Mouse (Mus musculus): ENCODE measurements around the gene Ncoa7. TPM values are rescaled to one million over a fixed set of nuclear protein-coding genes. Genes with fewer than 3 reads are reported as not detected.
"Not testable (repeated sequence)": the region's sequence is repeated elsewhere in the genome, so short reads cannot be mapped to it uniquely, and the experiment has no call there.

The Ncoa7 gene
- polyA plus RNA-seq, 1 experiment: 11.7 TPM

DNA sequence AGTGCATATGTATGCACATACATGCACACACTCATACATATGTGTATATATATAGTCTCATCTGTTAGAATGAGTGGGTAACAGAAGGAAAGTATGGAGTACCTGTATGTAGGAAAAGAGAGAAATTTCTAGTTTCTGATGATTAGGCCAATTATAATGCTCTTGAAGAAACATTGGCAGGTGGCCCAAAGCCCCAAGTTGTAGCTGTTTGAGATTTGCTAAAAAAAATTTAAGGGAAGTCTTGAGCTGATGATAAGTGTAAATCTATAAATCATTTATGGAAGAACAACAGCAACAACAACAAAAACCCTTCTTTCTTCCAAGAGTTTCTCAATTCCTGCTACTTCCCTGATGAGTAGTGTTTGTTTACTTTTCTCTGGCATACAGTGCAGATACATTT is 173.1 kb downstream of the Ncoa7 start:
- TF ChIP-seq CTCF (IDR thresholded peaks at IDR 0.05; ENCODE audit: low read depth, low read length): no peak
- TF ChIP-seq EP300 (IDR thresholded peaks at IDR 0.05; ENCODE audit: insufficient read depth, low read depth, low read length): no peak
- no peak for TF ChIP-seq POLR2A (IDR thresholded peaks at IDR 0.05; ENCODE audit: insufficient read depth, low read length)

GRCm38 (mm10) chr10:30629513-30629912 is 173.6 kb downstream of the Ncoa7 start, which contains the start of gene Hint3:
Hint3 (minus strand) TSS chr10:30629632.
- Histone ChIP-seq H3K9ac (ENCODE audit: low read depth, poor library complexity, severe bottlenecking) (no peak within 1 kb of the TSS), H3K4me1 (ENCODE audit: control insufficient read depth, insufficient read depth, low read length) (no peaks in the 10 kb centered on the region), H3K27me3 (ENCODE audit: control insufficient read depth, insufficient read depth, low read length, poor library complexity, severe bottlenecking) (no peaks in the 10 kb centered on the region), H3K4me3 (ENCODE audit: low read depth, low read length) (no peak within 1 kb of the TSS), H3K36me3 (ENCODE audit: control insufficient read depth, insufficient read depth, low read length, poor library complexity, severe bottlenecking) (no peaks in the 10 kb centered on the region), H3K9me3 (replicated peaks; ENCODE audit: control insufficient read depth, insufficient read depth, low read length, poor library complexity, severe bottlenecking) (peaks cover 26% of the 10 kb centered on the region), H3K27ac (ENCODE audit: insufficient read depth, low read length) (peak within 1 kb of the TSS; percentile 97)
- TF ChIP-seq CTCF (IDR thresholded peaks at IDR 0.05; ENCODE audit: low read depth, low read length) (no peak), EP300 (IDR thresholded peaks at IDR 0.05; ENCODE audit: insufficient read depth, low read depth, low read length) (no peak), POLR2A (IDR thresholded peaks at IDR 0.05; ENCODE audit: insufficient read depth, low read length) (no peak)

More for the DNA sequence above, 173.1 kb downstream of the Ncoa7 start:
- H3K4me1 ChIP-seq (ENCODE audit: control insufficient read depth, insufficient read depth, low read length): no peaks in the 10 kb centered on the region
- no peak overlapping the region for H3K4me3 ChIP-seq (ENCODE audit: low read depth, low read length)
- H3K27me3 ChIP-seq (ENCODE audit: control insufficient read depth, insufficient read depth, low read length, poor library complexity, severe bottlenecking): no peaks in the 10 kb centered on the region
- H3K27ac ChIP-seq (ENCODE audit: insufficient read depth, low read length): no peak overlapping the region
- peaks cover 26% of the 10 kb centered on the region for H3K9me3 ChIP-seq (replicated peaks; ENCODE audit: control insufficient read depth, insufficient read depth, low read length, poor library complexity, severe bottlenecking)
- H3K9ac ChIP-seq (ENCODE audit: low read depth, poor library complexity, severe bottlenecking): no peak overlapping the region
- no peaks in the 10 kb centered on the region for H3K36me3 ChIP-seq (ENCODE audit: control insufficient read depth, insufficient read depth, low read length, poor library complexity, severe bottlenecking)

- Histone ChIP-seq H3K27ac (ENCODE audit: insufficient read depth, low read length) (peak overlapping the region; percentile 97), H3K9me3 (replicated peaks; ENCODE audit: control insufficient read depth, insufficient read depth, low read length, poor library complexity, severe bottlenecking) (peaks cover 26% of the 10 kb centered on the region)
- not testable (repeated sequence) for H3K27me3 ChIP-seq (ENCODE audit: control insufficient read depth, insufficient read depth, low read length, poor library complexity, severe bottlenecking); H3K9ac ChIP-seq (ENCODE audit: low read depth, poor library complexity, severe bottlenecking); H3K4me1 ChIP-seq (ENCODE audit: control insufficient read depth, insufficient read depth, low read length); H3K36me3 ChIP-seq (ENCODE audit: control insufficient read depth, insufficient read depth, low read length, poor library complexity, severe bottlenecking); H3K4me3 ChIP-seq (ENCODE audit: low read depth, low read length)
Observed at GRCm38 (mm10) chr10:30628444-30628843, 174.7 kb downstream of the Ncoa7 start.

- H3K9ac ChIP-seq (ENCODE audit: low read depth, poor library complexity, severe bottlenecking): no peak overlapping the region
Observed at GRCm38 (mm10) chr10:30627548-30627947, 175.6 kb downstream of the Ncoa7 start.

DNA sequence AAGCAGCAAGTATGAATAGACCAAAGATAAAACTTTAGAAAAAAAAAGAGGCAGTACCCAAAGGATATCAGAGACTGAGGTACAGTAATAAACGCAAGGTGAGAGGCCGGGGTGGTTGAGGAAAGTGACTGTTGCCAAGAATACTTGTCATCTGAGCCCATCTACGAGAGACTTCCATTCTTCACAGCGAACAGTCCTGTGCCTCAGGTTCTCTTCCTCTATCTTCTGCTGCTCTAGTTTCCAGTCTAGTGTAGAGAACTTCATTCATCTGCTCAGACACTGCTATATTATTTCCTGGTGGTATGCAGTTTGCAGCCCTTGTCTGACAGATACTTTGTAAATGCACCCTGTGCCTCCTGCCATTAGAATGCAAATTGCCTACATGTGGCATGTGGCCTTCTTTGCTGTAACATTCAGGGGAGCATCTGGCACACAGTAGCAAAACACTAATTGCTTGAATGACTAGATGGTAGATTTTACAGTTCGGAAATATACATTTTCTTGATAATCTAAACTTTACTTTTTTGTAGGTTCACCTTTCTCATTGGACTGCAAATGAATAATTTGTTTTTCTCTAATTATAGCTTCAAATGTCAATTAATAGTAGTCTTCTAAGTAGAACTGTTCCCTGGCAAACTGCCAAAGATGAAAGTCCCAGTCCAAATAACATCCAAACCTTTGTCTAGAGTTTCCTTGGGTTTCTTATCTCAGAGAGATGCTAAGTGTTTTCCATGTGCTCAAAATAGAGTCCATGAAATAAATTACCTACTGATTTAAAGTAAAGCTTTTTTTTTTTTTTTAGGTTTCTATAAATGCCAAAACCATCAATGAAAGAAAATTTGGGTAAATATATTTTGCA is 178.7 kb downstream of the Ncoa7 start:
- H3K4me1 ChIP-seq (ENCODE audit: control insufficient read depth, insufficient read depth, low read length): no peaks in the 10 kb centered on the region
- no peak overlapping the region for H3K9ac ChIP-seq (ENCODE audit: low read depth, poor library complexity, severe bottlenecking)
- H3K27ac ChIP-seq (ENCODE audit: insufficient read depth, low read length): peak overlapping the region; percentile 25
- H3K27me3 ChIP-seq (ENCODE audit: control insufficient read depth, insufficient read depth, low read length, poor library complexity, severe bottlenecking): no peaks in the 10 kb centered on the region
- H3K9me3 ChIP-seq (replicated peaks; ENCODE audit: control insufficient read depth, insufficient read depth, low read length, poor library complexity, severe bottlenecking): peaks cover 14% of the 10 kb centered on the region
- no peaks in the 10 kb centered on the region for H3K36me3 ChIP-seq (ENCODE audit: control insufficient read depth, insufficient read depth, low read length, poor library complexity, severe bottlenecking)
- TF ChIP-seq EP300 (IDR thresholded peaks at IDR 0.05; ENCODE audit: insufficient read depth, low read depth, low read length): no peak
- TF ChIP-seq CTCF (IDR thresholded peaks at IDR 0.05; ENCODE audit: low read depth, low read length): no peak
- no peak for TF ChIP-seq POLR2A (IDR thresholded peaks at IDR 0.05; ENCODE audit: insufficient read depth, low read length)
- H3K4me3 ChIP-seq (ENCODE audit: low read depth, low read length): no peak overlapping the region

More at GRCm38 (mm10) chr10:30627548-30627947, 175.6 kb downstream of the Ncoa7 start:
- no peak overlapping the region for H3K4me3 ChIP-seq (ENCODE audit: low read depth, low read length)
- no peaks in the 10 kb centered on the region for H3K4me1 ChIP-seq (ENCODE audit: control insufficient read depth, insufficient read depth, low read length)
- H3K27me3 ChIP-seq (ENCODE audit: control insufficient read depth, insufficient read depth, low read length, poor library complexity, severe bottlenecking): no peaks in the 10 kb centered on the region
- TF ChIP-seq CTCF (IDR thresholded peaks at IDR 0.05; ENCODE audit: low read depth, low read length) (no peak), EP300 (IDR thresholded peaks at IDR 0.05; ENCODE audit: insufficient read depth, low read depth, low read length) (peak; percentile 84), POLR2A (IDR thresholded peaks at IDR 0.05; ENCODE audit: insufficient read depth, low read length) (no peak)
- peak overlapping the region; percentile 97 for H3K27ac ChIP-seq (ENCODE audit: insufficient read depth, low read length)
- H3K9me3 ChIP-seq (replicated peaks; ENCODE audit: control insufficient read depth, insufficient read depth, low read length, poor library complexity, severe bottlenecking): peaks cover 26% of the 10 kb centered on the region
- H3K36me3 ChIP-seq (ENCODE audit: control insufficient read depth, insufficient read depth, low read length, poor library complexity, severe bottlenecking): no peaks in the 10 kb centered on the region

GRCm38 (mm10) chr10:30622928-30623327 is 180.2 kb downstream of the Ncoa7 start:
- Histone ChIP-seq H3K36me3 (ENCODE audit: control insufficient read depth, insufficient read depth, low read length, poor library complexity, severe bottlenecking) (no peaks in the 10 kb centered on the region), H3K27ac (ENCODE audit: insufficient read depth, low read length) (no peak overlapping the region), H3K4me3 (ENCODE audit: low read depth, low read length) (no peak overlapping the region), H3K4me1 (ENCODE audit: control insufficient read depth, insufficient read depth, low read length) (no peaks in the 10 kb centered on the region), H3K9me3 (replicated peaks; ENCODE audit: control insufficient read depth, insufficient read depth, low read length, poor library complexity, severe bottlenecking) (peaks cover under 1% of the 10 kb centered on the region; the same call in 1 of the 2 replicates), H3K27me3 (ENCODE audit: control insufficient read depth, insufficient read depth, low read length, poor library complexity, severe bottlenecking) (no peaks in the 10 kb centered on the region), H3K9ac (ENCODE audit: low read depth, poor library complexity, severe bottlenecking) (no peak overlapping the region)
- TF ChIP-seq POLR2A (IDR thresholded peaks at IDR 0.05; ENCODE audit: insufficient read depth, low read length): no peak
- no peak for TF ChIP-seq CTCF (IDR thresholded peaks at IDR 0.05; ENCODE audit: low read depth, low read length)
- TF ChIP-seq EP300 (IDR thresholded peaks at IDR 0.05; ENCODE audit: insufficient read depth, low read depth, low read length): no peak
